Mouse (Mus musculus): ENCODE data around the gene Klhl23. TPM values are rescaled to one million over a fixed set of nuclear protein-coding genes. Genes with fewer than 3 reads are reported as not detected.

Klhl23 gene
- polyA plus RNA-seq, 1 experiment from 2014 or later = 85.9 TPM

GRCm38 (mm10) chr2:69862117-69862657 lies 40.4 kb downstream of the Klhl23 start:
- ATAC-seq (ENCODE audit: low FRiP score, low TSS enrichment) (no peak), DNase-seq (no peak)
- Histone ChIP-seq H3K27me3 (ENCODE audit: control insufficient read depth, insufficient read depth, low read length) (no peaks in the 10 kb centered on the region), H3K4me3 (replicated peaks; ENCODE audit: low read depth, low read length) (peak overlapping the region; percentile 100), H3K9ac (replicated peaks; ENCODE audit: low read length) (peak overlapping the region; percentile 99), H3K4me2 (ENCODE audit: low read length) (peak overlapping the region; percentile 92), H3K4me1 (ENCODE audit: control insufficient read depth, insufficient read depth, low read length) (peaks cover 17% of the 10 kb centered on the region; the same call in 1 of the 2 replicates), H3K27ac (replicated peaks; ENCODE audit: low read depth, low read length) (peak overlapping the region; percentile 88), H3K9me3 (ENCODE audit: control insufficient read depth, low read length) (no peaks in the 10 kb centered on the region), H3K36me3 (ENCODE audit: control insufficient read depth, insufficient read depth, low read length) (peaks cover 13% of the 10 kb centered on the region)
- 3% methylated on average over 13 of the region's 13 CpGs for WGBS

- DNase-seq (no peak), ATAC-seq (ENCODE audit: low FRiP score, low TSS enrichment) (no peak)
- Histone ChIP-seq H3K27ac (replicated peaks; ENCODE audit: low read depth, low read length) (no peak overlapping the region), H3K4me1 (ENCODE audit: control insufficient read depth, insufficient read depth, low read length) (peaks cover 4% of the 10 kb centered on the region; the same call in 1 of the 2 replicates), H3K36me3 (ENCODE audit: control insufficient read depth, insufficient read depth, low read length) (peaks cover 2% of the 10 kb centered on the region; the same call in 1 of the 2 replicates), H3K4me2 (ENCODE audit: low read length) (no peak overlapping the region), H3K9me3 (ENCODE audit: control insufficient read depth, low read length) (no peaks in the 10 kb centered on the region), H3K9ac (replicated peaks; ENCODE audit: low read length) (no peak overlapping the region), H3K4me3 (replicated peaks; ENCODE audit: low read depth, low read length) (no peak overlapping the region), H3K27me3 (ENCODE audit: control insufficient read depth, insufficient read depth, low read length) (no peaks in the 10 kb centered on the region)
- 81% methylated on average over 2 of the region's 2 CpGs for WGBS
These were observed 62.2 kb downstream of the Klhl23 start for GRCm38 (mm10) chr2:69883990-69884391.

GRCm38 (mm10) chr2:69884581-69884980 lies 62.8 kb downstream of the Klhl23 start:
- ATAC-seq (ENCODE audit: low FRiP score, low TSS enrichment) (no peak), DNase-seq (no peak)
- no peaks in the 10 kb centered on the region for H3K9me3 ChIP-seq (ENCODE audit: control insufficient read depth, low read length)
- peaks cover 2% of the 10 kb centered on the region; the same call in 1 of the 2 replicates for H3K36me3 ChIP-seq (ENCODE audit: control insufficient read depth, insufficient read depth, low read length)
- WGBS = 64% methylated on average over 6 of the region's 6 CpGs
- H3K27me3 ChIP-seq (ENCODE audit: control insufficient read depth, insufficient read depth, low read length) = no peaks in the 10 kb centered on the region
- H3K4me3 ChIP-seq (replicated peaks; ENCODE audit: low read depth, low read length) = no peak overlapping the region
- peaks cover 4% of the 10 kb centered on the region; the same call in 1 of the 2 replicates for H3K4me1 ChIP-seq (ENCODE audit: control insufficient read depth, insufficient read depth, low read length)
- H3K9ac ChIP-seq (replicated peaks; ENCODE audit: low read length) = no peak overlapping the region
- peak overlapping the region; percentile 65 for H3K4me2 ChIP-seq (ENCODE audit: low read length)
- H3K27ac ChIP-seq (replicated peaks; ENCODE audit: low read depth, low read length) = no peak overlapping the region

DNA sequence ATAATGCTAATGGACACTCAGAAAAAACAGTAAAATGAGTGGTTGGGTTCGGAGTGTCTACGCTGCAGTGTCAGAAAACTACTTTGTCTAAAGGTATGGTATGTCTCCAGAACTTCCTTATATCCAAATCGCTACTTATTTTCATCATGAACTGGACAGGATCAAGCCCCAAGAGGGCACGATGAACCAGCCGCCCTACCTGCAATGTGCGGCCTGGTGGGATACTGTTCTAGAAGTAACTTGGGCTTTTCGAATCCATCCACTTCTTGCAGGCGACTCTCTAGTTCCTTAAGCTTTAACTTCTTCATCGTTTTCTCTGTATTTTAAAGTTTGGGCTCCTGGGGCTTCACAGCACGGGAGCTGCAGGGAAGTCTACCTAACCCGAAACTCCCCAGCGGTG lies 63.3 kb downstream of the Klhl23 start:
- Histone ChIP-seq H3K4me1 (ENCODE audit: control insufficient read depth, insufficient read depth, low read length) (peaks cover 4% of the 10 kb centered on the region; the same call in 1 of the 2 replicates), H3K9ac (replicated peaks; ENCODE audit: low read length) (peak overlapping the region; percentile 63), H3K4me2 (ENCODE audit: low read length) (peak overlapping the region; percentile 65), H3K9me3 (ENCODE audit: control insufficient read depth, low read length) (no peaks in the 10 kb centered on the region), H3K36me3 (ENCODE audit: control insufficient read depth, insufficient read depth, low read length) (no peaks in the 10 kb centered on the region), H3K27ac (replicated peaks; ENCODE audit: low read depth, low read length) (0 out of 2 replicates have a peak overlapping the region, but pooled peaks have one; percentile 26), H3K27me3 (ENCODE audit: control insufficient read depth, insufficient read depth, low read length) (no peaks in the 10 kb centered on the region), H3K4me3 (replicated peaks; ENCODE audit: low read depth, low read length) (peak overlapping the region; percentile 53)
- DNase-seq = no peak
- 8% methylated on average over 12 of the region's 12 CpGs for WGBS
- ATAC-seq (ENCODE audit: low FRiP score, low TSS enrichment) = no peak; the same call in 1 of the 2 replicates

GRCm38 (mm10) chr2:69885451-69886305 lies 63.9 kb downstream of the Klhl23 start, which contains the start of gene Mettl5:
Gene Mettl5 (minus strand): TSS chr2:69885615.
- 2% methylated on average over 45 of the region's 45 CpGs for WGBS
- peak within 1 kb of the TSS; percentile 53 for H3K4me3 ChIP-seq (replicated peaks; ENCODE audit: low read depth, low read length)
- DNase-seq (peak; percentile 92), ATAC-seq (ENCODE audit: low FRiP score, low TSS enrichment) (peak; percentile 89)
- H3K9ac ChIP-seq (replicated peaks; ENCODE audit: low read length) = peak within 1 kb of the TSS; percentile 63
- peaks cover 4% of the 10 kb centered on the region; the same call in 1 of the 2 replicates for H3K4me1 ChIP-seq (ENCODE audit: control insufficient read depth, insufficient read depth, low read length)
- peak within 1 kb of the TSS; percentile 65 for H3K4me2 ChIP-seq (ENCODE audit: low read length)
- H3K9me3 ChIP-seq (ENCODE audit: control insufficient read depth, low read length) = no peaks in the 10 kb centered on the region
- no peaks in the 10 kb centered on the region for H3K27me3 ChIP-seq (ENCODE audit: control insufficient read depth, insufficient read depth, low read length)
- 0 out of 2 replicates have a peak within 1 kb of the TSS, but pooled peaks have one; percentile 53 for H3K27ac ChIP-seq (replicated peaks; ENCODE audit: low read depth, low read length)
- H3K36me3 ChIP-seq (ENCODE audit: control insufficient read depth, insufficient read depth, low read length) = no peaks in the 10 kb centered on the region

Other genes starting within 250 kb of the Klhl23 start
- gene Lrp2, start 235.9 kb upstream of the Klhl23 start, polyA plus RNA-seq (2014; fragmentation: Nextera tagmentation; extraction: Ambion mirVana) = 1.9 and 2.9 TPM in 2 replicates
- 19.7 and 21.2 TPM in 2 replicates for gene Bbs5, start 174.8 kb upstream of the Klhl23 start, polyA plus RNA-seq (2014; fragmentation: Nextera tagmentation; extraction: Ambion mirVana)
- 0.11 and 0.21 TPM in 2 replicates for gene Klhl41, start 151.8 kb upstream of the Klhl23 start, polyA plus RNA-seq (2014; fragmentation: Nextera tagmentation; extraction: Ambion mirVana)
- 15.7 and 20.1 TPM in 2 replicates for gene Fastkd1, start 108.4 kb upstream of the Klhl23 start, polyA plus RNA-seq (2014; fragmentation: Nextera tagmentation; extraction: Ambion mirVana)
- gene Ppig, start 99.4 kb upstream of the Klhl23 start, polyA plus RNA-seq (2014; fragmentation: Nextera tagmentation; extraction: Ambion mirVana) = 91.2 and 95.9 TPM in 2 replicates
- gene Ccdc173, start 32.4 kb upstream of the Klhl23 start, polyA plus RNA-seq (2014; fragmentation: Nextera tagmentation; extraction: Ambion mirVana) = 2.5 and 3.0 TPM in 2 replicates
- gene Phospho2, start 32.3 kb upstream of the Klhl23 start, polyA plus RNA-seq (2014; fragmentation: Nextera tagmentation; extraction: Ambion mirVana) = 33.4 and 49.4 TPM in 2 replicates
- 251 and 296 TPM in 2 replicates for gene Ssb, start 39.6 kb downstream of the Klhl23 start, polyA plus RNA-seq (2014; fragmentation: Nextera tagmentation; extraction: Ambion mirVana)
- gene Mettl5, start 63.7 kb downstream of the Klhl23 start, polyA plus RNA-seq (2014; fragmentation: Nextera tagmentation; extraction: Ambion mirVana) = 27.7 and 29.7 TPM in 2 replicates
- 26.0 and 26.9 TPM in 2 replicates for gene Ubr3, start 75.3 kb downstream of the Klhl23 start, polyA plus RNA-seq (2014; fragmentation: Nextera tagmentation; extraction: Ambion mirVana)
- gene Myo3b, start 217.2 kb downstream of the Klhl23 start, polyA plus RNA-seq (2014; fragmentation: Nextera tagmentation; extraction: Ambion mirVana) = 0.28 and 0.43 TPM in 2 replicates

All from midbrain, embryonic 14.5 days (tissue).